Mouse (Mus musculus): ENCODE data around the gene Cavin4.

GRCm38 (mm10) chr4:48643801-48644200, 19.5 kb upstream of the Cavin4 start:
- TF ChIP-seq GATA1 (IDR thresholded peaks at IDR 0.05; ENCODE audit: low read length), result no peak
- TF ChIP-seq TAL1 (IDR thresholded peaks at IDR 0.05; ENCODE audit: low read length), result no peak

Measured in erythroblast, embryonic 14.5 days (primary cell).